Mouse (Mus musculus) stomach, postnatal 0 days (tissue): ENCODE measurements around the gene Chst5.
A peak's percentile ranks its signal among the peaks of the same experiment; 100 is the strongest.

Source experiments
- CTCF ChIP-seq: IDR thresholded peaks from 2 replicates; pipeline ENCODE4 v1.5.1; 2016; ENCODE audit warnings: antibody characterized with exemption, low read depth, mild to moderate bottlenecking, moderate library complexity
- EP300 ChIP-seq: optimal IDR thresholded peaks from 2 replicates; pipeline ENCODE3; 2016; ENCODE audit warnings: antibody characterized with exemption

- TF ChIP-seq CTCF (peak; percentile 56), EP300 (no peak)
These were observed 15.3 kb downstream of the Chst5 start for GRCm38 (mm10) chr8:111894955-111895354.
